Mouse (Mus musculus) kidney, embryonic 14.5 days (tissue): Measurements from ENCODE around the gene Plac8. TPM values are rescaled to one million over a fixed set of nuclear protein-coding genes. Genes with fewer than 3 reads are reported as not detected.

Experiments
- ATAC-seq: fragments of 200-750 bp; cut with Nextera tagmentation; 2 replicates; pipeline ENCODE4 v1.8.0; 2017; ENCODE audit warnings: moderate number of reproducible peaks, mild to moderate bottlenecking, moderate TSS enrichment, moderate library complexity; ENCODE audit not compliant: low FRiP score, low TSS enrichment
- H3K27ac ChIP-seq: fragments of 300-500 bp; sonication (generic); 2 replicates; pipeline ENCODE4 v1.5.1; 2014; ENCODE audit warnings: low read depth, mild to moderate bottlenecking, low read length, moderate library complexity, mixed read lengths
- H3K27me3 ChIP-seq: fragments of 300-500 bp; sonication (generic); 2 replicates; pipeline ENCODE4 v1.6.1; 2014; ENCODE audit warnings: mild to moderate bottlenecking, low read length; ENCODE audit not compliant: control insufficient read depth, insufficient read depth
- H3K36me3 ChIP-seq: fragments of 300-500 bp; sonication (generic); 2 replicates; pipeline ENCODE4 v1.6.1; 2014; ENCODE audit warnings: low read length, mixed read lengths; ENCODE audit not compliant: control insufficient read depth, insufficient read depth
- H3K4me1 ChIP-seq: fragments of 300-500 bp; sonication (generic); 2 replicates; pipeline ENCODE4 v1.6.1; 2014; ENCODE audit warnings: low read length, mixed read lengths; ENCODE audit not compliant: control insufficient read depth, insufficient read depth
- H3K4me2 ChIP-seq: fragments of 300-500 bp; sonication (generic); replicated peaks from 2 replicates; pipeline ENCODE4 v1.6.1; 2014; ENCODE audit warnings: low read depth, mild to moderate bottlenecking, low read length
- H3K4me3 ChIP-seq: fragments of 300-500 bp; sonication (generic); 2 replicates; pipeline ENCODE4 v1.5.1; 2014; ENCODE audit warnings: mild to moderate bottlenecking, low read length
- H3K9ac ChIP-seq: fragments of 300-500 bp; sonication (generic); 2 replicates; pipeline ENCODE4 v1.6.1; 2014; ENCODE audit warnings: low read depth, mild to moderate bottlenecking, low read length, moderate library complexity
- H3K9me3 ChIP-seq: fragments of 300-500 bp; sonication (generic); 2 replicates; pipeline ENCODE4 v1.6.1; 2016; ENCODE audit warnings: low read length; ENCODE audit not compliant: control insufficient read depth
- WGBS: fragments of 180-500 bp; shearing (Covaris S2); extraction: QIAGEN DNeasy Blood & Tissue Kit; methylation state at CpG from one replicate; pipeline ENCODE4 v1.1.7; 2014; 5-methylcytosine and 5-hydroxymethylcytosine counted together
- polyA plus RNA-seq: library from polyadenylated mRNA; unstranded; fragments of >200 nt; fragmentation: Nextera tagmentation; extraction: Ambion mirVana; gene quantifications from 2 replicates; pipeline ENCODE4 v1.2.1, GENCODE M21; 2014

Plac8 gene
- polyA plus RNA-seq, 1 experiment from 2014 or later: 105 TPM

DNA sequence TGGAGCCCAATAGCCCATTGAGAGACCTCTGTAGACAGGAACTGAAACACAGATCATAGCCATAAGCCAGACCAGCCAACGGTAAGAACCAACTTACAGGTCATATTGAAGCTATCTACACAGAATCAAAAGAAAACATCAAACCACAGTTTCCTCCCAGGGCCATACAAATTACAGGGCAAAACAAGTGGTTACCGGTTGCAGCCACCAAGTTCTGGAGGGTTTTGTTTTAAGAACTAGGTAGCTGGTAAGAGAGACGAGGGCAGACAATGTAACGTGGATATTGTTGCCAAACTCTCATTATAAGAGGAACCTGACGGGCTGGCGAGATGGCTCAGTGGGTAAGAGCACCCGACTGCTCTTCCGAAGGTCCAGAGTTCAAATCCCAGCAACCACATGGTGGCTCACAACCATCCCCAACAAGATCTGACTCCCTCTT lies 13.2 kb upstream of the Plac8 start:
- no peaks in the 10 kb centered on the region for H3K36me3 ChIP-seq
- no peak overlapping the region for H3K4me2 ChIP-seq
- H3K27me3 ChIP-seq: no peaks in the 10 kb centered on the region
- ATAC-seq: no peak
- no peak overlapping the region for H3K4me3 ChIP-seq
- H3K9me3 ChIP-seq: no peaks in the 10 kb centered on the region
- no peaks in the 10 kb centered on the region for H3K4me1 ChIP-seq
- 90% methylated on average over 8 of the region's 8 CpGs for WGBS
- H3K27ac ChIP-seq: no peak overlapping the region
- H3K9ac ChIP-seq: no peak overlapping the region

DNA sequence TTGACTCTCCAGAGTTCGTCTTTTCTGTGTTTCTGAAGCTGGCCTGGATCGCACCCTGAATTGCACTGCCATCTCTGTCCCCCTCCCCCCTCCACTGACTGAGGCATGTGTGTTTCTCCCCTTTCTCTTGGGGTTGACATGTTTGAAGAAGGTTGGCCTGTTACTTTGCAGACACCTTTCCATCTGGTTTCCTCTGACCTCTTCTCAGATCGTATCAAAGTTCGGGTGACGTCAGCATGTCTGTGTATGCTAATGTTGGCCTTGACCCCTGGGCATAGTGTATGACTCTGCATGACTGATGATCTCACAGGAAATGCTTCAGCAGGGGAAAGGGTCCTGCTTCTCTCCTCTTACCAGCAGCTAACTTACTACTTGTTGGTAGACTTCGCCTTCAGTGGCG lies 11.0 kb upstream of the Plac8 start:
- Histone ChIP-seq H3K9me3 (no peaks in the 10 kb centered on the region), H3K4me3 (no peak overlapping the region), H3K9ac (no peak overlapping the region), H3K36me3 (no peaks in the 10 kb centered on the region), H3K27me3 (no peaks in the 10 kb centered on the region), H3K27ac (no peak overlapping the region), H3K4me1 (no peaks in the 10 kb centered on the region), H3K4me2 (no peak overlapping the region)
- WGBS: 90% methylated on average over 7 of the region's 7 CpGs
- no peak for ATAC-seq

DNA sequence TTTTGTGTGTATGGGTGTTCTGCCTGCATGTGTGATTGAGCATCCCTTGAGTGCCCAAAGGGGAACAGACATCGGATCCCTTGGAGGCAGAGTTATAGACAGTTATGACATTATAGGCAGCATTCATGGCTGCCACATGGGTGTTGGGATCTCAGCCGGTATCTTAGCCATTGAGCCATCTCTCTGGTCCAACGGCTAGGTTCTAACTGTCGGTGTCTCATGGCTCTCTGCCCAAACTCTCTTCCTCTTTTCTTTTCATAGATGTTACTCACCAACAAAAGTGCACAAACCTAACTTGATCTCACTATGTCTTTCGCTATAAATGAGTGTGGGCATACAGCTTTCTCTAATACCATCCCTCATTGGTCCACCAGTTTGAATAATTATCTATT lies 10.4 kb upstream of the Plac8 start:
- no peak overlapping the region for H3K9ac ChIP-seq
- H3K36me3 ChIP-seq: no peaks in the 10 kb centered on the region
- H3K4me3 ChIP-seq: no peak overlapping the region
- no peaks in the 10 kb centered on the region for H3K9me3 ChIP-seq
- no peak overlapping the region for H3K27ac ChIP-seq
- WGBS: 93% methylated on average over 5 of the region's 5 CpGs
- H3K4me1 ChIP-seq: no peaks in the 10 kb centered on the region
- no peak overlapping the region for H3K4me2 ChIP-seq
- H3K27me3 ChIP-seq: no peaks in the 10 kb centered on the region
- ATAC-seq: no peak

DNA sequence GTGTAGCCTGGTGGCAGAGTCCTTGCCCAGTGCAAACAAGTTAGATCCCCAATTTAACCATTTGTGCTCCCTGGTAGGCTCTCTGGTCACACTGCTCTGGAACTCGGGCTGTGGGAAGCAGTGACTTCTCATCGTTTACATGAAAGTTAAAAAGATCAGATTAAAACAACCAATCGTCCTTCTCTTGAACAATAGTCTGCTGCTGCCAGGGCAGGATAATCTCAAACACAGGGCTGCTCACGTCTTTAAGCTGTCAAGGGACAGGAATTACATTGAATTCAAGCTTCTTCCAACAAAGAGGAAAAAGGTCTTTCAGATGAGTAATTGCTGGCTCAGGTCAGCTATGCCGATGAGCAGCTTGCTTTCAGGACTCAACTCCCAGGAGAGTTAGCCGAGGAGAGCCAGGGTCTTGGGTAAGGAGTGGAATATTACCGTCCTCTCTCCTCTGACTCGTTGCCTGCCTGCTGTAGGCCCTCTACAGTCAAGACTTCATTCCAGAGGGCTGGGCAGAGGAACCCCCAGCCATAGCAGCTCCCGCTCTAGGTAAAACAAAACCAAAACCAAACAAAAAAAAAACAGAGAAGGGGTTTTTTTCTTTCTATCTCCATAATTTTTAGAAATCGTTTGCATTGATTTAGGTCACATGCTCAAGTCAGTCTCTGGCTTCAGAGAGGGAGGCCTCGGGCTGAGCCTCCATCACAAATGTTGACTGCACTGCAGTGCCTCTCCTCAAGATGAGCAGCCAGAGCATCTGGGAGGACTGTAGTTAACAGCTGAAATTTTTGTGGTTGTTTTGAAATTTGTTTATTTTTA lies 9.8 kb upstream of the Plac8 start:
- Histone ChIP-seq H3K4me1 (no peaks in the 10 kb centered on the region), H3K36me3 (no peaks in the 10 kb centered on the region), H3K27ac (no peak overlapping the region), H3K9ac (no peak overlapping the region), H3K4me3 (no peak overlapping the region), H3K4me2 (no peak overlapping the region), H3K27me3 (no peaks in the 10 kb centered on the region), H3K9me3 (no peaks in the 10 kb centered on the region)
- ATAC-seq: no peak
- 61% methylated on average over 11 of the region's 11 CpGs for WGBS

DNA sequence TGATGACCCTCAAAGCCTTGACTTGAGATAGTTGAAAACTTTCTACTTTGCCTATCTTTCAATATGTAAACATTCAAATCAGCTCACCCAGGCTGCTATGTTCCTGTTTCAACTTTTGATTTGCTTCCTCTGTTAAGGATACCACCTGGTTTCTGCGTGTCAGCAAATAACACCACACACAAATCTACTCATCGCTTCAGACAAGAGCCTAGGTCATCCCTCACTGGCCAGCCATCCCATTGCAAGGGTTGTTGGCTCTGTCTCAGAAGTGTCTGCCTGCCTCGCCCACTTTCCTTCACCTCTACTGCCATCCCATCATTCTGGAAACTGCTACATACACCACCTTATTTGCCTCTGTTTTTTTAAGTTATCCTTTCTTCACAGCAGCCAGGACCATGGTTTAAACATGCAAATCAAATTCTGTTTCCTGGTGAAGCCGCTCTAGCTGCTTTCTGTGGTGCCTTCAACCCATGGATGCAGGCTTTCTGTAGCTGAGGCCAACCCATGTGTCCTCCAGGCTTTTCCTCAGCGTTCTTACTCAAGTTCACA lies 6.9 kb upstream of the Plac8 start:
- no peaks in the 10 kb centered on the region for H3K36me3 ChIP-seq
- no peaks in the 10 kb centered on the region for H3K9me3 ChIP-seq
- no peak overlapping the region for H3K4me2 ChIP-seq
- no peaks in the 10 kb centered on the region for H3K27me3 ChIP-seq
- H3K27ac ChIP-seq: no peak overlapping the region
- no peak overlapping the region for H3K4me3 ChIP-seq
- no peak for ATAC-seq
- no peaks in the 10 kb centered on the region for H3K4me1 ChIP-seq
- 82% methylated on average over 5 of the region's 5 CpGs for WGBS
- H3K9ac ChIP-seq: no peak overlapping the region

DNA sequence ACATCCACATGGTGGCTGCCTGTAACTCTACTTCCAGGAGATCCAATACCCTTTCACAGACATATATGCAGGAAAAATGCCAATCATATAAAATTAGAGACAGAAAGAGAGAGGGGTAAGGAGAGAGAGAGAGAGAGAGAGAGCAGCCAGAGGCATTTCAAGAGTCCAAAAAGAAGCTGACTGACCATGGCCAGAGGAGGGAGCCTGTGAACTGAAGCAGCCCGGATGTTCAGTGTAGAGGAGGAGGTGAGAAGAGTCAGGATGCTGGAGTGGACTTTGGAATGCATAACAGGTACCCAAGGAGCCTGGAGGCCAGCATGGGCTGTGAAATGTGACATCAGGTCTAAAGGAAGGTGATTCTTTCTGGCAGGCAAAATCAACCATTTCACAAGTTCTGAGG lies 2.7 kb upstream of the Plac8 start:
- Histone ChIP-seq H3K27ac (no peak overlapping the region), H3K4me1 (0 out of 2 replicates have a peak, but pooled peaks cover 5% of the 10 kb centered on the region), H3K9ac (no peak overlapping the region), H3K27me3 (no peaks in the 10 kb centered on the region), H3K4me2 (no peak overlapping the region), H3K4me3 (no peak overlapping the region), H3K9me3 (no peaks in the 10 kb centered on the region), H3K36me3 (no peaks in the 10 kb centered on the region)
- no peak for ATAC-seq
- WGBS: 68% methylated on average over 1 of the region's 1 CpGs

DNA sequence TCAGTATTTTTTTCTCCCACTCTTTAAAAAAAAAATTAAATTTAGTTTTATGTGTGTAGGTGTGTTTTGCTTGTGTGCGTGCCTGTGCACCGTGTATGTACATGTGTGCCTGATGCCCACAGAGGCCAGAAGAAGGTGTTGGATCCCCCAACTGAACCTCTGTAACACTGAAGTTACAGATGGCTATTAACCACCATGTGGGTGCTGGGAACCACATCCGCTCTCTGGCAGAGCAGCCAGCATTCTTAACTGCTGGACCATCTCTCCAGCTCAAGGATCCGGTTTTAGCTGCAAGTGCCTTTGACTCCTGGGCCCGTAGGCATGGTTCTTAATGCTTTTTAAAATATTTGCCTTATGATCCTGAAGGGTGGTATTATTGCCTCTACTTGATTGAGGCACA lies 1.2 kb upstream of the Plac8 start:
- Histone ChIP-seq H3K9me3 (no peaks in the 10 kb centered on the region), H3K4me2 (no peak overlapping the region), H3K4me1 (peaks cover 5% of the 10 kb centered on the region; the same call in 1 of the 2 replicates), H3K36me3 (no peaks in the 10 kb centered on the region), H3K9ac (no peak overlapping the region), H3K27ac (no peak overlapping the region), H3K27me3 (no peaks in the 10 kb centered on the region), H3K4me3 (no peak overlapping the region)
- WGBS: 88% methylated on average over 5 of the region's 5 CpGs
- no peak for ATAC-seq

DNA sequence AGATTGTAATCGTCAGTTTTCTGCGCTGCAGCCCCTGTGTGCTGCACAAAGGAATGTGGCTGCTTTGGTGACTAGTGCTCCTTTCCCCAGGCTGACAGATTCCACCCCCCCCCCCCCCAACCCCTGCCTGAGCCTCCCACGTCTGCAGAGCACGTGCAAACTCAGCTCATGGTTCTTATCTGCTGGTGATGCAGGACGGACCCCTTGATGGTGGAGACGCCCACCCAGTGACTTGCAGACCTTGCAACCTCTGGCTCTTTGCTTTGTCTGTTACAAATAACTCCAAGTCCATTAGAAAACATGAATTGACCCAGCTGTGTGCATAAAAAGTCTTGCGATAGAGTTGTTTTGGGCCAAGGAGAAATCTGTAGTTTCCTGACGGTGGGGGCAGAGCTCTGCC lies 1.3 kb downstream of the Plac8 start:
- Histone ChIP-seq H3K27ac (peak overlapping the region; percentile 52; the same call in 1 of the 2 replicates), H3K36me3 (no peaks in the 10 kb centered on the region), H3K9me3 (no peaks in the 10 kb centered on the region), H3K9ac (no peak overlapping the region), H3K4me2 (peak overlapping the region; percentile 31), H3K27me3 (no peaks in the 10 kb centered on the region), H3K4me1 (peaks cover 24% of the 10 kb centered on the region), H3K4me3 (peak overlapping the region; percentile 9; the same call in 1 of the 2 replicates)
- 24% methylated on average over 8 of the region's 8 CpGs for WGBS
- ATAC-seq: peak; percentile 50; the same call in 1 of the 2 replicates

DNA sequence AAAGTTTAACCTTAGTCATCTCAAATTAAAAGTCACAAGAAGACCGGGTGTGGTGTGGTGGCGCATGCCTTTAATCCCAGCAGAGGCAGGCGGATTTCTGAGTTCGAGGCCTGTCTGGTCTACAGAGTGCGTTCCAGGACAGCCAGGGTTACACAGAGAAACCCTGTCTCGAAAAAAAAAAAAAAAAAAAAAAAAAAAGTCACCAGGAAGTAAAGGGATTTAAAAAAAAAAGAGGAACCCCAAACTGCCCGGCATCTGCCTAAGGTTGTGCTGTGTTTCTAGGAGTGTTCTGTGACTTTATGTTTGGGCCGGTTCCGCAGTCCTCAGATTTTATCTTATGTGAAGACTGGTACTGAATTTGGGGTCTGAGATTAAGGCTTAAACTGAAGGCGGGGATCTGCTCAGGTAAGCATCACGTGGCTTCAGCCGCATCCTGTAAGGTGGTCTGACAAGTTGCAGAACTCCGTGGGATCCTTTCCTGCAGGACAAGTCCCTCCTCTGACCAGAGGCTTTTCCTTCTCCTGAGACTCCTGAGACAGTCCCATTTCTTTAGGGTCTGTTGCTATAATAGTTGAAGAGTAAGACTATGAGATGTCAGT lies 1.9 kb downstream of the Plac8 start:
- H3K4me1 ChIP-seq: peaks cover 24% of the 10 kb centered on the region
- H3K9me3 ChIP-seq: no peaks in the 10 kb centered on the region
- ATAC-seq: no peak
- H3K36me3 ChIP-seq: no peaks in the 10 kb centered on the region
- H3K9ac ChIP-seq: no peak overlapping the region
- no peaks in the 10 kb centered on the region for H3K27me3 ChIP-seq
- peak overlapping the region; percentile 31 for H3K4me2 ChIP-seq
- peak overlapping the region; percentile 9; the same call in 1 of the 2 replicates for H3K4me3 ChIP-seq
- WGBS: 67% methylated on average over 13 of the region's 13 CpGs
- peak overlapping the region; percentile 52; the same call in 1 of the 2 replicates for H3K27ac ChIP-seq
